Mouse (Mus musculus) E14TG2a.4 (cell line): ENCODE measurements around the gene Plcg1.

Experiments
- H3K27me3 ChIP-seq: 2 replicates; pipeline ENCODE4 v1.6.1; 2014; ENCODE audit warnings: low read length, control low read depth; ENCODE audit not compliant: insufficient read depth
- H3K36me3 ChIP-seq: 2 replicates; pipeline ENCODE4 v1.6.1; 2014; ENCODE audit warnings: low read length, control low read depth; ENCODE audit not compliant: insufficient read depth
- H3K4me1 ChIP-seq: replicated peaks from 2 replicates; pipeline ENCODE4 v1.6.1; 2014; ENCODE audit warnings: low read depth, low read length, control low read depth
- H3K4me3 ChIP-seq: replicated peaks from 2 replicates; pipeline ENCODE4 v1.5.1; 2014; ENCODE audit warnings: mild to moderate bottlenecking, low read length
- H3K9me3 ChIP-seq: 2 replicates; pipeline ENCODE4 v1.6.1; 2014; ENCODE audit warnings: low read length, control low read depth
- CTCF ChIP-seq: conservative IDR thresholded peaks from 2 replicates; pipeline ENCODE4 v1.5.1; 2014; ENCODE audit warnings: low read length
- NANOG ChIP-seq: IDR thresholded peaks from 2 replicates; pipeline ENCODE4 v1.6.1; 2014; ENCODE audit warnings: borderline replicate concordance, low read length, mixed read lengths
- POU5F1 ChIP-seq: IDR thresholded peaks from 2 replicates; pipeline ENCODE4 v1.6.1; 2014; ENCODE audit warnings: low read length, borderline replicate concordance

Gene Plcg1

GRCm38 (mm10) chr2:160731117-160731838, at the start of gene Plcg1:
Gene Plcg1, plus strand, starts transcription at chr2:160731300.
- TF ChIP-seq POU5F1, result no peak
- no peak for TF ChIP-seq CTCF
- Histone ChIP-seq H3K27me3 (peaks cover 10% of the 10 kb centered on the region; the same call in 1 of the 2 replicates), H3K36me3 (peaks cover 23% of the 10 kb centered on the region), H3K4me1 (peaks cover 55% of the 10 kb centered on the region), H3K4me3 (peak within 1 kb of the TSS; percentile 95), H3K9me3 (no peaks in the 10 kb centered on the region)

- Histone ChIP-seq H3K4me1 (peaks cover 5% of the 10 kb centered on the region; the same call in 1 of the 2 replicates), H3K4me3 (no peak overlapping the region), H3K9me3 (no peaks in the 10 kb centered on the region), H3K27me3 (no peaks in the 10 kb centered on the region), H3K36me3 (peaks cover 73% of the 10 kb centered on the region)
- TF ChIP-seq NANOG, result no peak
- TF ChIP-seq CTCF, result no peak
- TF ChIP-seq POU5F1, result no peak
Observed at GRCm38 (mm10) chr2:160700271-160700670, 30.8 kb upstream of the Plcg1 start.

- TF ChIP-seq NANOG, result no peak
- TF ChIP-seq CTCF, result no peak
- TF ChIP-seq POU5F1, result no peak
- H3K27me3 ChIP-seq, result no peaks in the 10 kb centered on the region
- no peaks in the 10 kb centered on the region for H3K9me3 ChIP-seq
- peaks cover 81% of the 10 kb centered on the region for H3K36me3 ChIP-seq
- no peak overlapping the region for H3K4me3 ChIP-seq
- peaks cover 5% of the 10 kb centered on the region; the same call in 1 of the 2 replicates for H3K4me1 ChIP-seq
Observed at GRCm38 (mm10) chr2:160701603-160702002, 29.5 kb upstream of the Plcg1 start.

- Histone ChIP-seq H3K9me3 (no peaks in the 10 kb centered on the region), H3K4me3 (no peak overlapping the region), H3K27me3 (no peaks in the 10 kb centered on the region), H3K4me1 (peaks cover 5% of the 10 kb centered on the region; the same call in 1 of the 2 replicates), H3K36me3 (peaks cover 85% of the 10 kb centered on the region)
- TF ChIP-seq POU5F1 (no peak), NANOG (no peak), CTCF (no peak)
Observed at GRCm38 (mm10) chr2:160702824-160703223, 28.3 kb upstream of the Plcg1 start.

GRCm38 (mm10) chr2:160707673-160708072, 23.4 kb upstream of the Plcg1 start:
- TF ChIP-seq NANOG (no peak), CTCF (no peak)
- peaks cover 81% of the 10 kb centered on the region for H3K36me3 ChIP-seq

GRCm38 (mm10) chr2:160715463-160716030, 15.6 kb upstream of the Plcg1 start:
- Histone ChIP-seq H3K36me3 (peaks cover 94% of the 10 kb centered on the region), H3K4me1 (no peaks in the 10 kb centered on the region), H3K27me3 (no peaks in the 10 kb centered on the region), H3K4me3 (no peak overlapping the region), H3K9me3 (no peaks in the 10 kb centered on the region)
- TF ChIP-seq NANOG (no peak), CTCF (no peak), POU5F1 (no peak)

More at GRCm38 (mm10) chr2:160707673-160708072, 23.4 kb upstream of the Plcg1 start:
- no peak overlapping the region for H3K4me3 ChIP-seq
- H3K27me3 ChIP-seq, result no peaks in the 10 kb centered on the region
- no peaks in the 10 kb centered on the region for H3K9me3 ChIP-seq
- no peaks in the 10 kb centered on the region for H3K4me1 ChIP-seq

- Histone ChIP-seq H3K4me1 (no peaks in the 10 kb centered on the region), H3K4me3 (no peak overlapping the region), H3K36me3 (peaks cover 89% of the 10 kb centered on the region), H3K9me3 (no peaks in the 10 kb centered on the region), H3K27me3 (no peaks in the 10 kb centered on the region)
- TF ChIP-seq NANOG (no peak), CTCF (peak; percentile 73)
Observed at GRCm38 (mm10) chr2:160717269-160717668, 13.8 kb upstream of the Plcg1 start.

GRCm38 (mm10) chr2:160718811-160719210, 12.3 kb upstream of the Plcg1 start:
- no peaks in the 10 kb centered on the region for H3K27me3 ChIP-seq

GRCm38 (mm10) chr2:160722714-160723113, 8.4 kb upstream of the Plcg1 start:
- H3K4me3 ChIP-seq, result no peak overlapping the region
- H3K4me1 ChIP-seq, result no peaks in the 10 kb centered on the region
- no peaks in the 10 kb centered on the region for H3K27me3 ChIP-seq
- H3K36me3 ChIP-seq, result peaks cover 57% of the 10 kb centered on the region
- no peaks in the 10 kb centered on the region for H3K9me3 ChIP-seq
- TF ChIP-seq POU5F1 (no peak), NANOG (no peak), CTCF (no peak)

More at GRCm38 (mm10) chr2:160718811-160719210, 12.3 kb upstream of the Plcg1 start:
- no peaks in the 10 kb centered on the region for H3K4me1 ChIP-seq
- H3K36me3 ChIP-seq, result peaks cover 90% of the 10 kb centered on the region
- no peak for TF ChIP-seq NANOG
- no peaks in the 10 kb centered on the region for H3K9me3 ChIP-seq
- H3K4me3 ChIP-seq, result no peak overlapping the region
